Mouse (Mus musculus) embryonic facial prominence, embryonic 11.5 days (tissue): Measurements from ENCODE around the gene Slc44a3. TPM values are rescaled to one million over a fixed set of nuclear protein-coding genes. Genes with fewer than 3 reads are reported as not detected.

Source experiments
- ATAC-seq: fragments of 200-750 bp; cut with Nextera tagmentation; replicated peaks from 2 replicates; pipeline ENCODE4 v1.8.0; 2017; ENCODE audit warnings: low read depth; ENCODE audit not compliant: insufficient number of reproducible peaks, low FRiP score, low TSS enrichment
- DNase-seq: peaks from one replicate; pipeline ENCODE4 v3.0.0-alpha.2; 2015; ENCODE audit warnings: low spot score
- H3K27ac ChIP-seq: fragments of 300-500 bp; sonication (generic); replicated peaks from 2 replicates; pipeline ENCODE4 v1.5.1; 2014; ENCODE audit warnings: mild to moderate bottlenecking, low read depth, low read length, control low read depth
- H3K27me3 ChIP-seq: fragments of 300-500 bp; sonication (generic); 2 replicates; pipeline ENCODE4 v1.6.1; 2014; ENCODE audit warnings: mild to moderate bottlenecking, low read length, moderate library complexity, mixed read lengths; ENCODE audit not compliant: control insufficient read depth, insufficient read depth
- H3K36me3 ChIP-seq: fragments of 300-500 bp; sonication (generic); replicated peaks from 2 replicates; pipeline ENCODE4 v1.6.1; 2014; ENCODE audit warnings: low read depth, mild to moderate bottlenecking, low read length, moderate library complexity, mixed read lengths; ENCODE audit not compliant: control insufficient read depth, insufficient read depth
- H3K4me1 ChIP-seq: fragments of 300-500 bp; sonication (generic); 2 replicates; pipeline ENCODE4 v1.6.1; 2014; ENCODE audit warnings: low read length, mixed read lengths; ENCODE audit not compliant: control insufficient read depth, insufficient read depth
- H3K4me2 ChIP-seq: fragments of 300-500 bp; sonication (generic); 2 replicates; pipeline ENCODE4 v1.6.1; 2014; ENCODE audit warnings: low read depth, mild to moderate bottlenecking, control low read depth, low read length, moderate library complexity
- H3K4me3 ChIP-seq: fragments of 300-500 bp; sonication (generic); 2 replicates; pipeline ENCODE4 v1.5.1; 2014; ENCODE audit warnings: low read depth, low read length, control low read depth
- H3K9ac ChIP-seq: fragments of 300-500 bp; sonication (generic); replicated peaks from 2 replicates; pipeline ENCODE4 v1.6.1; 2014; ENCODE audit warnings: mild to moderate bottlenecking, control low read depth, low read length
- H3K9me3 ChIP-seq: fragments of 300-500 bp; sonication (generic); replicated peaks from 2 replicates; pipeline ENCODE4 v1.6.1; 2016; ENCODE audit warnings: mild to moderate bottlenecking, low read length, inconsistent platforms, mixed read lengths; ENCODE audit not compliant: control insufficient read depth
- WGBS: fragments of 180-500 bp; shearing (Covaris S2); extraction: QIAGEN DNeasy Blood & Tissue Kit; methylation state at CpG from one replicate; pipeline ENCODE4 v1.1.7; 2014; 5-methylcytosine and 5-hydroxymethylcytosine counted together
- polyA plus RNA-seq: library from polyadenylated mRNA; unstranded; fragments of >200 nt; fragmentation: Nextera tagmentation; extraction: Ambion mirVana; gene quantifications from 2 replicates; pipeline ENCODE4 v1.2.1, GENCODE M21; 2014

Slc44a3 gene
- polyA plus RNA-seq, 1 experiment from 2014 or later = 0.32 TPM

GRCm38 (mm10) chr3:121531370-121532148 lies 645 bp downstream of the Slc44a3 start:
- 44% methylated on average over 16 of the region's 16 CpGs for WGBS
- Histone ChIP-seq H3K4me3 (peak overlapping the region; percentile 12; the same call in 1 of the 2 replicates), H3K4me2 (peak overlapping the region; percentile 43), H3K9ac (no peak overlapping the region), H3K36me3 (no peaks in the 10 kb centered on the region), H3K27ac (no peak overlapping the region), H3K9me3 (no peaks in the 10 kb centered on the region), H3K4me1 (peaks cover 3% of the 10 kb centered on the region; the same call in 1 of the 2 replicates), H3K27me3 (peaks cover 7% of the 10 kb centered on the region)
- 0 out of 2 replicates have a peak, but pooled peaks have one; percentile 7 for ATAC-seq
- DNase-seq = no peak

GRCm38 (mm10) chr3:121530546-121531258 lies 1.5 kb downstream of the Slc44a3 start:
- 70% methylated on average over 10 of the region's 10 CpGs for WGBS
- H3K27me3 ChIP-seq = peaks cover 7% of the 10 kb centered on the region
- ATAC-seq = no peak
- no peak overlapping the region for H3K4me3 ChIP-seq
- H3K27ac ChIP-seq = no peak overlapping the region
- no peaks in the 10 kb centered on the region for H3K9me3 ChIP-seq
- no peak overlapping the region for H3K9ac ChIP-seq
- no peak overlapping the region for H3K4me2 ChIP-seq
- no peak for DNase-seq
- H3K36me3 ChIP-seq = no peaks in the 10 kb centered on the region
- peaks cover 3% of the 10 kb centered on the region; the same call in 1 of the 2 replicates for H3K4me1 ChIP-seq

GRCm38 (mm10) chr3:121526096-121527093 lies 5.8 kb downstream of the Slc44a3 start:
- Histone ChIP-seq H3K4me2 (no peak overlapping the region), H3K4me3 (no peak overlapping the region), H3K4me1 (no peaks in the 10 kb centered on the region), H3K36me3 (no peaks in the 10 kb centered on the region), H3K9me3 (no peaks in the 10 kb centered on the region), H3K9ac (peak overlapping the region; percentile 19; the same call in 1 of the 2 replicates), H3K27me3 (no peaks in the 10 kb centered on the region), H3K27ac (no peak overlapping the region)
- no peak for DNase-seq
- 52% methylated on average over 17 of the region's 17 CpGs for WGBS
- ATAC-seq = no peak

GRCm38 (mm10) chr3:121521633-121522125 lies 10.5 kb downstream of the Slc44a3 start:
- WGBS = 79% methylated on average over 10 of the region's 10 CpGs
- Histone ChIP-seq H3K9me3 (no peaks in the 10 kb centered on the region), H3K27ac (no peak overlapping the region)

GRCm38 (mm10) chr3:121521123-121521522 lies 11.1 kb downstream of the Slc44a3 start:
- Histone ChIP-seq H3K9me3 (no peaks in the 10 kb centered on the region), H3K4me2 (no peak overlapping the region), H3K27ac (no peak overlapping the region), H3K36me3 (no peaks in the 10 kb centered on the region), H3K4me3 (no peak overlapping the region), H3K4me1 (no peaks in the 10 kb centered on the region), H3K27me3 (no peaks in the 10 kb centered on the region), H3K9ac (no peak overlapping the region)
- DNase-seq (no peak), ATAC-seq (no peak)
- WGBS = 91% methylated on average over 3 of the region's 3 CpGs

More at GRCm38 (mm10) chr3:121521633-121522125, 10.5 kb downstream of the Slc44a3 start:
- H3K4me1 ChIP-seq = no peaks in the 10 kb centered on the region
- no peak overlapping the region for H3K4me2 ChIP-seq
- H3K27me3 ChIP-seq = no peaks in the 10 kb centered on the region
- DNase-seq (no peak), ATAC-seq (no peak)
- no peaks in the 10 kb centered on the region for H3K36me3 ChIP-seq
- no peak overlapping the region for H3K4me3 ChIP-seq
- no peak overlapping the region for H3K9ac ChIP-seq

- Histone ChIP-seq H3K9ac (no peak overlapping the region), H3K9me3 (no peaks in the 10 kb centered on the region), H3K4me2 (no peak overlapping the region), H3K27me3 (no peaks in the 10 kb centered on the region), H3K4me3 (no peak overlapping the region), H3K4me1 (no peaks in the 10 kb centered on the region), H3K27ac (no peak overlapping the region), H3K36me3 (no peaks in the 10 kb centered on the region)
- DNase-seq = no peak
- 92% methylated on average over 8 of the region's 8 CpGs for WGBS
- no peak for ATAC-seq
Observed at GRCm38 (mm10) chr3:121517030-121517429, 15.2 kb downstream of the Slc44a3 start.

GRCm38 (mm10) chr3:121509141-121509540 lies 23.1 kb downstream of the Slc44a3 start:
- Histone ChIP-seq H3K27me3 (no peaks in the 10 kb centered on the region), H3K27ac (no peak overlapping the region), H3K4me2 (no peak overlapping the region), H3K4me1 (no peaks in the 10 kb centered on the region), H3K9me3 (no peaks in the 10 kb centered on the region), H3K9ac (no peak overlapping the region), H3K36me3 (no peaks in the 10 kb centered on the region), H3K4me3 (no peak overlapping the region)
- 64% methylated on average over 5 of the region's 5 CpGs for WGBS
- DNase-seq (no peak), ATAC-seq (no peak)
